Mouse (Mus musculus): ENCODE data around the gene Cars.
"Not testable (repeated sequence)": the region's sequence is repeated elsewhere in the genome, so short reads cannot be mapped to it uniquely, and the experiment has no call there.

DNA sequence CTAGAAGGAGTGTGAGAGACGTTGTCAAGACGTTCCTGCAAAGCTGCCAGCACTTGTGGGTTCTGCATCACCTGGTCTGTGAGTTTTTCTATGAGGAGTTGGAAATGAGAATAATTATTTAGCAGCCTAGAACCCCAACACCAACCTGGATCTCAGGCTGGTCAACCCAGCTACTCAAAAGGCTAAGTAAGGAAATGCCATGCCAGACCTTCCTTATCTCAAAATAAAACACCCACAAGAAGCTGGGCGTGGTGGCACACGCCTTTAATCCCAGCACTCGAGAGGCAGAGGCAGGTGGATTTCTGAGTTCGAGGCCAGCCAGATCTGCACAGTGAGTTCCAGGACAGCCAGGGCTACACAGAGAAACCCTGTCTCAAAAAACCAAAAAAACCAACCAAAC is 61.7 kb downstream of the Cars start:
- not testable (repeated sequence) for TF ChIP-seq CTCF (IDR thresholded peaks at IDR 0.05; ENCODE audit: low read depth)
- TF ChIP-seq EP300 (IDR thresholded peaks at IDR 0.05; ENCODE audit: low read depth), result peak; percentile 7; the same call in 1 of the 2 replicates

Measured in liver, embryonic 14.5 days (tissue).